Mouse (Mus musculus) CD8-positive naive resting alpha-beta T cell, adult 2 months (primary cell): ENCODE results near the gene Nsun7.
"Not testable (repeated sequence)": the region's sequence is repeated elsewhere in the genome, so short reads cannot be mapped to it uniquely, and the experiment has no call there.

Experiments
- DNase-seq, 2 experiments: peaks; one replicate each; pipeline ENCODE4 v3.0.0; 2022; ENCODE audit warnings: low read depth in 2 of 2, low spot score in 2 of 2

Gene Nsun7

DNA sequence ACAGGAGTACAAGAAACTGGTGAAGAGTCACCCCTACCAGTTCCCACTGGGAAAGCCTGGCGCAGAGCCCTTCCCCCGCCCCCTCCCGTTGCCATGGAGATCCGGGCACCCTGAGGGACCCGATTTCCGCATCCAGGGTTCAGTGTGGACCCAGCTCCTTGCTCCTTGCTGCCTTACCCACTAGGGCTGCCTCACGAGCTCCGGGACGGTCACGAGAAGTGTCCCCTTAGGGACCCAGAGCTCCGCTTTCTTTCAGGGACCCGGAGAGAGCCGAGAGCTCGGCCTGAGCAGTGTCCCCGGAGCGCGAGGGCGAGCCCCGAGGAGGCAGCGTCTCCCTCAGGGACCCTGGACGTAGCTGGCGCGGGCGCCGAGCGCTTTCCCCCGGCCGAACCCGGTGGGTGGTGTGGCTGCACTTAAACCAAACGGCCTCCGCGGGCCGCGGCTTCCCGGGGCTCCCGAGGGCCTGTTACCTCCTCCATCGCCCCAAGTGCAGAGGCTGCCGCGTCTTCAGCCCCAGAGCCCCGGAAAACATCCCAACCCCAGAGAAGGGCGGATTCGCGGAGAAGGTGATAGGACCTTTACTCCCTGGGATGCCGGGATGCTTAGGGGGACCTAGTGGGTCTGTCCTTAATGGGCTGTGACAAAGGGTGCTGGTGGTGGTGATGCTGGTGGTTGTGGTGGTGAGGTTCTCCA is at the start of gene Nsun7:
Gene Nsun7 (plus strand): TSS at position 142 of the 693 bp plus-strand sequence.
- peak; percentile 7 to 17 for DNase-seq

DNA sequence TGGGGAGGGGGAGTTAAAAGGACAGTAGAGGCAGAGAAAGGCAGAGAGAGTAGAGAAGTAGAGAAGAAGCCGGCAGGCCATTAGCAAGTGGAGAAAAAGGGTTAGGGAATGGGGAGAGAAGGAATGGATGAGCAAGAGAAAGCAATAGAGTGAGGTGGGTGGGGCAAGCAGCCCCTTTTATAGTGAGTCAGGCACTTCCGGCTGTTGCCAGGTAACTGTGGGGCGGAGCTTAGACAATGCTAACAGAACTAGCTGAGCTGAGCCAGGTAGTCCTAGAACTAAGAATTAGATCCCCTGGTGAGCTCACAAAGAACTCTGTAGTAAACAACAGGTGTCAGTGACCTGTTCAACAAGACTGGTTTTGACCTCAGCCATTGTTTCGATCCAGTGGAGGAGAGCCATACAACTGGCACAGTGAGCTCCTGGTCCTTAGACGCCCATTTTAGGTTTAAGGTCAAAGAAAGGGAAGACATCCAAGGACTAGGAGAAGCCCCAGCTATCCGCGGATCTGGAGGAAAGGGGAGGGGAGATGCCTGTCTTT is 45.2 kb upstream of the Nsun7 start:
- no peak for DNase-seq

DNA sequence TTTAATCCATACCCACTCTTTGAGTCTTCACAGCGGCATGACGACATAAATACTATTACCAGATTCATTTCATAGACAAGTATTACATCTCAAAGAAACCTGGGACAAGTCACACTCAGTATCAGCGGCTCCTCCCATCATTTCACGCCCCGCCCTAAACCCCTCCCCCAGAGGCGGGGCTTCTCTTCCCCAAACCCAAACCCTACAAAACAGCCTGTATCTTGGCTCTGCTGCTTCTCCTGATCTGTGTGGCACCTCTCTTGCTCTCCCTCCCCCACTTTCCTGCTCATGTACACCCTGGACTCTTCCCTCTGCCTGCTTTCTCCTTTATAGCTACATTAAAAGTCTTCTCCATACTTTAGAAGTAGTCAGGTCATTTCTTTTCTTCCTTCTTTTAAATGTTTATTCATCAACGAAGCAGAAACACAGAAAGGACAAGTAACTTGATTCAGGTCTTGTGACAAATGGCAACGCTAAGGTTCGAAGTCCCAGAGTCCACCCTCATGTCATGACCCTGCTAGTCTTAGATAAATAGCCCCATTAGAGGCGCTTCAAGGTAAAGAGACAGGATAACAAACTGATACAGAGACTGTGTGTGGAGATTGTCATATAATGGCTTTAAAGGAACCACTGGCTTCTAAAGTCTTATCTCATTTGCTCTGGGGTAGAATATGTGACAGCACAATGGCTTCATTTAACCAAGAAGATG is 44.0 kb upstream of the Nsun7 start:
- DNase-seq: no peak

DNA sequence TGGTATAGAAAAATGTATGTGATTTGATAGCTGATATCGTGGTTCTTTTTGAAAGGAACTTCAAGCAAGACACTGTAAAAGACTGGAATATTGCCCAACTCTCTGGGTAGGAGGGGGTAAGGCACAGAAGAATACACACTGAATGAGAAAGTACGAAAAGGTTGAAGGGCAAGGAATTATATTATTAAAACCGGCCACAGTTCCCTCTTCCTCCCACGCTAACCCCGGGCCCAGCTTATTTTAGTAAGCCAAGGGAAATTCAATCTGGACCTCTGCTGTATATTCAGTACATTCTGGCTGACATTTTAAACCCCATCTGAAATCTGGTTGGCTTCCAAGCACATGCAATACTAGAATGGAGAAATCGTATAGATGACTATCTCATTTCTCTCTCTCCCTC is 40.0 kb upstream of the Nsun7 start:
- DNase-seq: no peak

DNA sequence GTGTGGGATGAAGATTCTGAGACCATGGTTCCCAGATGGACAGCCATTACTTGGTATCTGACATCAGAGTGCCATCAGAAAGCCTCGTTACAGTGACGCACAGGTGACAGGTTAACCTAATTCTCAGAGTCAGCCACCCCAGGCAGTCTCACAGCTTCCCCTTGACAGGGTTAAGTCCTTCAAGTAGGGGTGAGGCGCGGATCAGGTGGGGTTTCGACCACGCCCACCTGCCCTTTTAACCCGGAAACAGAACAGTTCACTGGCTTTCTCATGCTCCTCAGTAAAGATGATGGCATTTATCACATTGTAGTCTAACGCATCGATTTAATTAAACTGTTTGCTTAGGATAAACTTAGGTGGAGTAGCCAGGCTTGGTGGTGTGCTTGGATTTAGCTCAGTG is 39.1 kb upstream of the Nsun7 start:
- DNase-seq: no peak

DNA sequence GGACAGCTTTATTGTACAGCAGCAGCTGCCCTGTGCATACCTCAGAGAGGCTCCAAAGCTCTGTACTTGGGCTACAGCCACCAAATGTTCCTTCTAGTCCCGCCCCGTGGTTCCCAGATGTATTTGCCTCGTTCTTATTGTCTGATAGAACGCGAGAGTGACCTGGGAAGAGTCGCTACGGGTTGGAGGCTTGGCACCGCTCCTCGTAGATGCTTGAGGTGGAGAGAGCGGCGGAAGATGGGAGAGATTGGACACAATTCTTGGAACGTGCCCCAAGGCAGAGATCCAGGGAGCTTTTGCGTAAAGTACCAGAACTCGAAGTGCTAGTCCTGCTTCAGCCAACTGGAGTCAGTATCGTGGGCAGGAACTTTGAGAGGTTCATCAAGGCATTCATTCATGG is 36.8 kb upstream of the Nsun7 start:
- no peak for DNase-seq

DNA sequence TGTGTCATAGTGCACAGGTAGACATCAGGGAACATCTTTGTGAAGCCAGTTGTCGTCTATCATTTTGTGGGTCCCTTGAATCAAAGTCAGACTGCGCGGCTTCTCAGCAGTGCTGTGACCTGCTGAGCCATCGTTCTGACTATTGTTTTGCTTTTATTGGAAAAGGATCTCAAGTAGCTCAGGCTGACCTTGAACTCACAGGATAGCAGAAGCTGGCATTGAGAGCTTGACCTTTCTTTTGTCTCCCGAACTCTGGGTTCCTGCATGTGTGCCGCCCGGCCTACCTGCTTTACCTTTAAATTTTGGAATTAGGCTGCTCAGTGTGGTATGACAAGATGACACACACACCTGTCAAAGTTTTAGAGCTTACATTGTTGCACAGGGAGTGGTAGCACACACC is 33.2 kb upstream of the Nsun7 start:
- DNase-seq: no peak

DNA sequence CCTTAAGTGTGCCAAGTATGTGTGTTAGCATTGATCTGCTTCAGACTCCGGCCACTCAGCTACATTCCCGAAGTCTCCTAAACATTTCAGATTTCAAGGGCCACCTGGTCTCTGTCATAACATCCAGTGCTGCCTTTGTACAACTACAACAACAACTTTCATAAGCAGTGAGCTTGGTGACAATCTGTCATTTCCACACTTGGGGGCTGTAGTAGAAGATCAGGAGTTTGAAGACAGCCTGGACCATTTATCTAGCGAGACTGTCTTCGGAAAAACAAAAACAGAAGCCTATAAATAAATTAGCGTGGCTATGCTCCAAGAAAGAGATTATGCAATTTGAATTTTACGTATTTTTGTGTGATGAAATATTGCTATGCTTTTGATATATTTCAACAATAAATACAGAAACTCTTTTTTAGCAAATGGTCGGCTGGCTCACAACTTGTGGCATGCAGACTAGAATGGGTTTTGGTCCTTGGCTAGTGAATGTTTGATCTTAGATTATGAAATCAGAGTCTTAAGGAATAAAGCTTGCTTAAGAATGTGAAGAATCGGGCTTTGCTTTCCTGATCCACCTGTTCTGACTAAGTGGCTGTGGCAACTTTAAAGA is 27.9 kb upstream of the Nsun7 start:
- no peak for DNase-seq

DNA sequence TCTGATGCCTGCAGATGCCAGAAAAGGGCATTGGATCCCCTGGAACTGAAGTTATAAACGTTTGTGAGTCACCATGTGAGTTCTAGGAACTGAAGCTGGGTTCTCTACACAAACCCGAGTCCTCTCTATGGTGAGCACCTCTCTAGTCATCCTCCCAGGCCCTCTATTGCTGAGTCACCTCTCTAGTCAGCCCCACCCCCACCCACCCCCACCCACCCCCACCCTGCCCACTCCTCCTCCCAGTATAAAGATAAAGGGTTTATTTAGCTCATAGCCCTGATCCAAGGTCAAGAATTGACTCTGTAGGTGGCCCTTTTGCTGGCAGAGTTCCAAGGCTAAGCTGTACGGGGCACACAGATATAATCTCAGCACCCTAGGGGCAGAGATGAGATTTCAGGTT is 27.2 kb upstream of the Nsun7 start:
- DNase-seq: no peak

DNA sequence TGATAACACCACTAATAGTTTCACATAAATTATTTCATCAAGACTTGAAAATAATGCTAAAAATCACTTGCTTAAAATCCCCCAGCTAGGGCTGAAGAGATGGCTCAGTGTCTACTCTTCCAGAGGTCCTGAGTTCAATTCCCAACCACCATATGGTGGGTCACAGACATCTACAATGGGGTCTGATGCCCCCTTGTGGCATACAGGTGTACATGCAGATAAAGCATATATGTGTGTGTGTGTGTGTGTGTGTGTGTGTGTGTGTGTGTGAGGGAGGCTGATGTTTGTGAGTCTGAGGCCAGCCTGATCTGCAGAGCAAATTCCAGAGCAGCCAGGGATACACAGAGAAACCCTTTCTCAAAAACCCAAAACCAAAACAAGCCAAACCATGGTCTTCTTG is 17.8 kb upstream of the Nsun7 start:
- DNase-seq: peak; percentile 1 to 22

DNA sequence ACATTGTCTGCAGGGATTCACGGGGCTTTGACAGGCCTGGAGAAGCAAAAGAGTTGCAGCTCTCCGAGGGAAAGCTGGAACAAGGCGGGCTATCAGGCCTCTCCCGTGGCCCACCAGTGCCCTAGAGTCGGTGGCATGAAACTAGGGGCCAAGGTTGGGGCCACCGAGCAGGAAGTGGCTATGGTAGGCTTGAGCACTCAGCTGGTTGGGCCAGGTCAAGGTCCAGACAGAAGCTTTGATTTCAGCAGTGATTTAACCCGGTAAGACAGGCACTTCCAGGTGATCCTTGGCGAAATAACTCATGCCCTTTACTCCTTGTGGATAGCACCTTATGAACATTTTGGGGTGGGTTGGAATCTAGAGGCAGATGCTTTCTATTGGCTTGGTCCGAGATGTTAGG is 16.2 kb upstream of the Nsun7 start:
- DNase-seq: no peak

DNA sequence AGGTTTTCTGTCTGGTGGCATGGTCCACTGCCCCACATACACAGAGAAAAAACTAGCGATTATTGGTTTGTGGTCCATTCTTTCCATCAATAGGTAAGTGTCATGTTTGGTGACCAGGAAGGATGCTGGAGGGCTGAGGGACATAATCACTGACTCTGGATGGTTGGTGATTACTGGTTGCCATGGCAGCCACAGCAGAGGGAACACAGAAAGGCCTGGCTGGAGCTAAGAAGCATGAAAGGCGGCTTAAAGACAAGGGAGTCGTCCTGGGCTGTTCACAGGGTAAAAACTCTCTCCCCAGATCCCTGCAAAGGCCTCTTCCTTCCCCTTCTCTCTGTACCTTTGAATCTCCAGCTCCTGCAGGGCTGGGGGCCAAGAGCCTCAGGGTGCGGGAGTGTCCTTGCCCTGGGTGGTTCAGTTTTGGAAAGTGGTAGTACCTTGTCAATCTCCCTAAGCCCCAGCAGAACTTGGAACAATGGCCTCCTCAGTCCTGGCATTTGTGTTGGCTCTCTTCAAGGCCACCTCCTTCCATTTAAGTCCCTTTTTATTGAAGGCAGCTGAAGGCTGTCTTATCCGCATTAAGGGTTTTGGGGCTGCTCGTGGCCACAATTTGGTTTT is 15.5 kb upstream of the Nsun7 start:
- no peak for DNase-seq

DNA sequence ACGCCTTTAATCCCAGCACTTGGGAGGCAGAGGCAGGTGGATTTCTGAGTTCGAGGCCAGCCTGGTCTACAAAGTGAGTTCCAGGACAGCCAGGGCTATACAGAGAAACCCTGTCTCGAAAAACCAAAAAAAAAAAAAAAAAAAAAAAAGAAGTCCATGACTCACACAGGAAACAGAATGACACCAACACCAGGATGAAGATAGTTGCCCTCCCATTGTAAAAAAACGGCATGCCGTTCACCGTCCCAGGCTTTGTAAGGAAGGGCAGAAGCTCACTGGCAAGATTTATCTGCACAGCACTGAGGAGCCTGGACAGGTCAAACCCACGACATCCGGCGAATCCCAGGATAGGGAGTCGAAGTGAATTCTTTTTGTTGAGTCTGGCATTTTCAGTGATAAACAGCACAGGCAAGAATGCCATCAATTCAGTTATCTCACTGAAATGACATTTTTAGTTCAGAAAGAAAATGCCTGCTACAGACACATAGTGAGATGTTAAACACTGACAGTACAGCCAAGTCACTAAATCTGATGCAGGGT is 13.7 kb upstream of the Nsun7 start:
- no peak for DNase-seq

DNA sequence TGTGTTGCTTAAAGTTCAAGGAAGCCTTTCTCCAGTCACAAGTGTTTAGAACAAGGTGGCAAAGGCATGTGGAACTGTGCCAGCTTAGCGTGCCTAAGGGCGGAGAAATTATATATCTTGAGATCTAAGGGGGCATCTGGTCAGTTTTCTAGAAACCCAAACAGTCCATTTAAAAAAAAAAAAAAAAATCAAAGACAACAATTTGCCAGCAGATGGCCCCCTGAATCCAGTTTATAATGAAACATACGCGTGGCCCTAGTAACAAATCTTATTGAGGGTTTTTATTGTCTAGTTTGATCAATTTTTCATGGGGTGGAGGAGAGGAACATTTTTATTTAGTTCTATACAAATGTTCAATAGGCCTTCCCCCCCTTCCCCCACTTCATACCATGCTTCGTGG is 6.5 kb upstream of the Nsun7 start:
- no peak for DNase-seq

DNA sequence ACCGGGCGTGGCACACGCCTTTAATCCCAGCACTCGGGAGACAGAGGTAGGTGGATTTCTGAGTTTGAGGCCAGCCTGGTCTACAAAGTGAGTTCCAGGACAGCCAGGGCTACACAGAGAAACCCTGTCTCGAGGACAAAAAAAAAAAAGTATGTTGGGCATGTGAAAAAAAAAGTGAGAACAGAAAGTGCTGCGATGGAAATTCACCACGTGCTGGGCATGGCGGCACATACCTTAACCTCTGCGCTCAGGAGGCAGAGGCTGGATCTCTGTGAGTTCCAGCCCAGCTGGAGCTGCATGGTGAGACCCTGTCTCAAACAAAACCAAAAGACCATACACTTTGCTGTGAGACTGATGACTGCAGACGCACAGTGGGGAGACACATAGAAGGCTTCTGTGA is 4.7 kb upstream of the Nsun7 start:
- DNase-seq: no peak

DNA sequence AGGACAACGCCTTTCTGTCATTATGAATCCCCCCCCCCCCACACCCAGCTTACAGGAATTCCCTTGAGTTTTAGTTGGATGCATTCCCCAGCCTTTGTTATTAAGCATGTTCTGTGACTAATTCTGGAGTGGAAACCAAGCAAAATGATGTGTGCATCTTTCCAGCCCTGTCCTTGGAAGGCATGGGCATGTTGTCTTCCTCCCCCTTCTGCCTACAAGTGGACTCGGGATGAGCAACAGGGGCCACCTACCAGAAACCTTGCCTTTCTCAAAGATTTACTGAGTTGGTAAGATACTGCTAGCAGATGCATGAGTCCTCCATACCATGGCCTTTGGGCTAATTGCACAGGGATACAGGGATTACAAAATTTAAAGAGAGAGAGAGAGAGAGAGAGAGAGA is 697 bp upstream of the Nsun7 start:
- DNase-seq: no peak

DNA sequence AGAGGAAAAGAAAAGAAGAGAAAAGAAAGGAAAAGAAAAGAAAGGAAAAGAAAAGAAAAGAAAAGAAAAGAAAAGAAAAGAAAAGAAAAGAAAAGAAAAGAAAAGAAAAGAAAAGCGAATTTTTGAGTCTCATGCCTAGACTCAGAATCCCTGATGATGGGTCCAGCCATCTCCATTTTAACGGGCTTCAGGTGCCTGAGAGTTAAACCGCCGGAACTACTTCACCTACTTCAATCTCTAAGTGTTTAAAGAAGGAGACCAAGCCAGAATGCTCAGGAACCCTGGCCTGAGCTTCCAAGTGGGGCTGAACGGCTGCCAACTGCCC is 304 bp upstream of the Nsun7 start:
- not testable (repeated sequence) for DNase-seq

DNA sequence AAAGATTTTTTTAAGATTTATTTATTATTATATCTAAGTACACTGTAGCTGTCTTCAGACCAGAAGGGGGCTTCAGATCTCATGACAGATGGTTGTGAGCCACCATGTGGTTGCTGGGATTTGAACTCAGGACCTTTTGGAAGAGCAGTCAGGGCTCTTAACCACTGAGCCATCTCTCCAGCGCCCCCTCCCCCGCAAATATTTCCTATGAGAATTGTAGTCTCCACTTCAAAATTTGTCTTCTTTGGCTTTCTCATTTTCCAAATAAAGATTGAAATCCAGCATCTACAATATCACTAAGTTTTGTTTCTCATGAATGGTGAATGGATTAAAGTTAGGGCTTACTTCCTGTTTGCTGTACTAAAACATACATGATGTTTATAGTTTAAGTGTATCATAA is 2.8 kb downstream of the Nsun7 start:
- DNase-seq: no peak

DNA sequence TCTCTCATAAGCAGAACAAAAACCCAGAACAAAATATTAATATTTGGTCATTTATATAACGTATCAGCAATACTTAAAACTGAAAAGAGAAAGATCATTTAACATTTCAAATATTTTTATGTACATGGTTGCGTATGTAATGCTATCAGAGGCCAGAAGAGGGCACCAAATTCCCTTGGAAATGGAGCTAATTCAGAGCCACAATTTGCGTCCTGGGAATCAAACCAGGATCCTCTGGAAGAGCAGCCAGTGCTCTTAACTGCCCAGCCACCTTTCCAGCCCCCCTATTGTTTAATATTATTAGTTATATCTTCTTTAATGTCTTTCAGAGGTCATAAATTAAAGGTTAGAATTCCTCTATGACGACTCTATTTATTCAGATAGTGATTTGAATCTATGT is 3.7 kb downstream of the Nsun7 start:
- DNase-seq: no peak

DNA sequence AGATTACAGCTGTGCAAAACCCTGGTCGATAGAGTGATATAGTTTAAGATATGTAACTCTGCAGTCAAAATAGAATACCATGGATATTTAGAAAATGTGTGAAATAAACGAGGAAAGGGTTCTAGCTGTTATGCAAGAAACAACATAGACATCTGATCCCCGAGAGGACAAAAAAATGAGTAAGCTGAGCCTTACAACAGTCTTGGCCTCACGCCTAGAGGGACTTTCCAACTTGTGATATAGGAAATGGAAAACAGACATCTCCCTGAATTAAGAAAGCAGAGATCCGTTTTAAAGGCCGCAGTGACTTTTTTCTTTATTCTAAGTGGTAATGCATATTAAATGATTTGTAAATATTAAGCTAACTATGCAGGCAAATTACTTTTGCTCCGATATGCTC is 9.9 kb downstream of the Nsun7 start:
- DNase-seq: no peak

DNA sequence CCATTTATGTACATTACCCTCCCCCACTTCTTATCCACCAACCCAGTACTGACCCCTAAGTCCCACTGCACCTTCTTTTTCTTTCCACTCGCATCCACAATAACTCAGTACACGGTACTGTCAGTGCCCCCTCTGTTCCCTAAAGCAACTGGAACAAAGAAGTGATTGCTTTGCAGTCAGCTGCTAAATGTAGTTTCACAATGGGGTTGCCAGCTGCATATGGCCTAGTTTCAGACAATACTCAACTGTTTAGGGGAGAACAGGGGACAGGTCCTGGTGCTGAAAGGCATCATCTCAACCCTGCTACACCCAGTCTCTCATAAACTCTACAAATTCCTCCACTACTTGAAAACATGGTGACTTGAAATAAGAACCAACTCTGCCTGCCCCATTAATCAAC is 11.4 kb downstream of the Nsun7 start:
- DNase-seq: no peak

DNA sequence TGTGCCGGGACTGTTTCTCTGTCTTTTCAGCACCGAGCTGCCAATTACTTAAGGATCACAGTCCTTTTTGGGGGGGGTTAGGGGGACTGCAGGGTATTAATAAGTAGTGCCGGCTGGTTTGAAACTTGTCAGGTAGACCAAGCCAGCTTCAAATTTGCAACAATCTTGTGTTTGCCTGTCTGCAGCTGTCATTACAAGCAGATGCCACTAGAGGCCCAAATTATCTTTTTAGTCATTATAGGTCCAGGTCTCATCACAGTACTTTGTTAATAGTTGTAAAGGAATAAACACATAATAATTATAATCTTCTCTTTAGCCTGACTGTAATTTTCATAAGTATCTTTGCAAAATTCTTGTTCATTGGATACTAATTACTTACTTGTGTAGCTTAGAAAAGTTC is 14.7 kb downstream of the Nsun7 start:
- DNase-seq: no peak
